Mouse (Mus musculus): ENCODE measurements around the gene Olfr586. TPM values are rescaled to one million over a fixed set of nuclear protein-coding genes. Genes with fewer than 3 reads are reported as not detected.
A peak's percentile ranks its signal among the peaks of the same experiment; 100 is the strongest.

Olfr586 gene
- total and polyA plus RNA-seq, 3 experiments: not detected

DNA sequence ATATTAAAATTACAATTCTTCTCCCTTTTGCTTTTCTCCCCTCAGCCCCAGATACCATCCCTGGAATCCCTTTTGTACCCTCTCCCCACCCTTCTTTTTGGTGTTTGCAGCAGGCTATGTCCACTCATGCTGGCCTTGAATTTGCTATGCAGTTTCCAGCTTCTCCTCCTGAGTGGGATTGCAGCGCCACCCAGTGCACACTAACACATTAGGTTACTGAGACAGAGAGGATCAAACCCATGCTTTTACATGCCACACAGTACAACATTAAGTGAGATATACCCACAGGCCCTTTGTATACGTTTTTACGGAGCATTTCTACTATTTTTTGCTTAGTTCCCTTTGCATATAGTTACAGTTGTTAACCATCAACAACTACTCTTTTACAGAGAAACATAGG is 6.0 kb downstream of the Olfr586 start:
- dilution Hi-C loops (cut with MboI; ENCODE audit: extremely low pct_ligation_motif_present, extremely low pct_unique_long_range_greater_than_20kb, low sequenced_read_pairs): no loop called here
- no peaks in the 10 kb centered on the region for H3K36me3 ChIP-seq (replicated peaks in 1 of 2; ENCODE audit: control insufficient read depth in 1 of 2, insufficient read depth in 1 of 2, low read length in 1 of 2)
- no peaks in the 10 kb centered on the region for H3K9me3 ChIP-seq (replicated peaks; ENCODE audit: low read length)
- H3K4me1 ChIP-seq (ENCODE audit: control insufficient read depth in 1 of 2, insufficient read depth in 2 of 2): no peaks in the 10 kb centered on the region
- H3K4me3 ChIP-seq (replicated peaks in 1 of 3; ENCODE audit: low read depth in 2 of 3, low read length in 2 of 3, poor library complexity in 1 of 3): no peak overlapping the region
- peak; percentile 27 for DNase-seq (ENCODE audit: extremely low read depth)
- no peaks in the 10 kb centered on the region for H3K79me2 ChIP-seq (replicated peaks; ENCODE audit: control insufficient read depth, extremely low read depth, insufficient read depth, poor library complexity, severe bottlenecking)
- no peak overlapping the region for H3K27ac ChIP-seq (ENCODE audit: insufficient read depth, low read depth)
- TF ChIP-seq CHD2 (IDR thresholded peaks at IDR 0.05; ENCODE audit: low read length) (no peak), RAD21 (IDR thresholded peaks at IDR 0.05; ENCODE audit: low read depth, low read length) (peak; percentile 42), SMC3 (IDR thresholded peaks at IDR 0.05; ENCODE audit: low read depth, low read length) (no peak), TBP (conservative IDR thresholded peaks at IDR 0.05; ENCODE audit: low read depth, low read length) (no peak), IRF4 (IDR thresholded peaks at IDR 0.05; ENCODE audit: low read depth, low read length) (no peak), NELFE (IDR thresholded peaks at IDR 0.05; ENCODE audit: low read depth, low read length) (no peak), USF2 (conservative IDR thresholded peaks at IDR 0.05; ENCODE audit: low read depth, low read length) (no peak), EP300 (IDR thresholded peaks at IDR 0.05; ENCODE audit: low read length) (no peak), E2F4 (IDR thresholded peaks at IDR 0.05; ENCODE audit: insufficient replicate concordance, low read depth, low read length) (no peak), POLR2AphosphoS2 (IDR thresholded peaks at IDR 0.05; ENCODE audit: low read depth, low read length) (no peak), CHD1 (IDR thresholded peaks at IDR 0.05; ENCODE audit: low read depth, low read length) (no peak), CTCF (conservative IDR thresholded peaks at IDR 0.05 in 1 of 2, IDR thresholded peaks at IDR 0.05 in 1 of 2; ENCODE audit: low read depth in 2 of 2, low read length in 2 of 2) (peak in 1 of 2 experiments; percentile 35; a peak in 2 of 4 replicates)
- in situ Hi-C loops (cut with MboI; ENCODE audit: low pct_ligation_motif_present, low pct_unique_long_range_greater_than_20kb, low sequenced_read_pairs): no loop called here
- H3K4me2 ChIP-seq (ENCODE audit: insufficient read depth, low read depth, poor library complexity, severe bottlenecking): no peak overlapping the region
- H3K27me3 ChIP-seq (replicated peaks): no peaks in the 10 kb centered on the region
- no peak overlapping the region for H3K9ac ChIP-seq (ENCODE audit: insufficient read depth, low read depth)

DNA sequence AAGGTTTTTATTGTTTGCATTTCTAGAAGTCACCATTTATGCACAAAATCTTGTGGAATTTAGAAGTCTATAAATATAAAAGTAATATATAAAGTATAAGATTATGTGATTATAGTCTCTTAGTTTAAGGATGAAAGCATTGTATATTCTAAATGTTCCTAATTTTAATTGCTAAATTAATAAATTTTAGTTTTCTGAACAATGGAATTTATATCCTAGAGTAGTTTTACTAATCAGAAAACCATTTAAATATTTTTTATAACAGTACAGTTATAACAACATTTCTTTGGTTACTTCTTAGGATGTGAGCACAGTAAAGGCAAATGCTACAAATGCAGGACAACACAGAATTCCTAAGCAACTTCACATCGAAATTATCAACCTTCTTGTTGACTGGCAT is 28.0 kb downstream of the Olfr586 start, which contains the start of gene Olfr585:
Olfr585 (plus strand) TSS at position 301 of the 400 bp plus-strand sequence.
- no peak for DNase-seq (ENCODE audit: extremely low read depth)
- Histone ChIP-seq H3K9ac (ENCODE audit: insufficient read depth, low read depth) (no peak within 1 kb of the TSS), H3K9me3 (replicated peaks; ENCODE audit: low read length) (no peaks in the 10 kb centered on the region), H3K4me1 (ENCODE audit: control insufficient read depth in 1 of 2, insufficient read depth in 2 of 2) (no peaks in the 10 kb centered on the region), H3K27ac (ENCODE audit: insufficient read depth, low read depth) (no peak within 1 kb of the TSS), H3K36me3 (replicated peaks in 1 of 2; ENCODE audit: control insufficient read depth in 1 of 2, insufficient read depth in 1 of 2, low read length in 1 of 2) (no peaks in the 10 kb centered on the region), H3K27me3 (replicated peaks) (no peaks in the 10 kb centered on the region), H3K4me2 (ENCODE audit: insufficient read depth, low read depth, poor library complexity, severe bottlenecking) (no peak within 1 kb of the TSS), H3K79me2 (replicated peaks; ENCODE audit: control insufficient read depth, extremely low read depth, insufficient read depth, poor library complexity, severe bottlenecking) (no peaks in the 10 kb centered on the region), H3K4me3 (replicated peaks in 1 of 3; ENCODE audit: low read depth in 2 of 3, low read length in 2 of 3, poor library complexity in 1 of 3) (no peak within 1 kb of the TSS)
- dilution Hi-C loops (cut with MboI; ENCODE audit: extremely low pct_ligation_motif_present, extremely low pct_unique_long_range_greater_than_20kb, low sequenced_read_pairs): no loop called here
- no peak for TF ChIP-seq KAT2A (IDR thresholded peaks at IDR 0.05; ENCODE audit: insufficient replicate concordance, low read length)
- in situ Hi-C loops (cut with MboI; ENCODE audit: low pct_ligation_motif_present, low pct_unique_long_range_greater_than_20kb, low sequenced_read_pairs): no loop called here

DNA sequence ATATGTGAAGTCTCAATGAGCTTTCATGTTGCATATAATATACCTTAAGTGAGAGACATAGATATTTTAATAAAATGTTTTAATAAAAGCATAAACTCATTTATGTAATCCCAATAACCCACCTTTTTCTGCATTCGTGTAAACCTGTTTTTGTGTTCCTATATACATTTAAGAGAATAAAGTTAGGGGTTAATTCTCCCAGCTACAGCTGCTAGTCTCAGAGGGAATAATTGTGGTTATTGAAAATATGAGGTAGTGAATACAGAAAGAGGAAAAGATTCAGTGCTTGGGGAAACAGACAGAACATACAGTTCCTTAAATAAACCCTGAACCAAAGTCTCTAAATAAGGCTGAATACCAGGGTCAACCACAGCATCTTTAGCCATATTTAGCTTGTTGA is 43.9 kb downstream of the Olfr586 start, which contains the start of gene Olfr584:
Olfr584 (plus strand) TSS at position 301 of the 400 bp plus-strand sequence.
- Histone ChIP-seq H3K4me1 (ENCODE audit: control insufficient read depth in 1 of 2, insufficient read depth in 2 of 2) (no peaks in the 10 kb centered on the region), H3K4me2 (ENCODE audit: insufficient read depth, low read depth, poor library complexity, severe bottlenecking) (no peak within 1 kb of the TSS), H3K27me3 (replicated peaks) (no peaks in the 10 kb centered on the region), H3K27ac (ENCODE audit: insufficient read depth, low read depth) (no peak within 1 kb of the TSS), H3K79me2 (replicated peaks; ENCODE audit: control insufficient read depth, extremely low read depth, insufficient read depth, poor library complexity, severe bottlenecking) (no peaks in the 10 kb centered on the region), H3K4me3 (replicated peaks in 1 of 3; ENCODE audit: low read depth in 2 of 3, low read length in 2 of 3, poor library complexity in 1 of 3) (no peak within 1 kb of the TSS), H3K36me3 (replicated peaks in 1 of 2; ENCODE audit: control insufficient read depth in 1 of 2, insufficient read depth in 1 of 2, low read length in 1 of 2) (no peaks in the 10 kb centered on the region), H3K9ac (ENCODE audit: insufficient read depth, low read depth) (no peak within 1 kb of the TSS), H3K9me3 (replicated peaks; ENCODE audit: low read length) (no peaks in the 10 kb centered on the region)
- in situ Hi-C loops (cut with MboI; ENCODE audit: low pct_ligation_motif_present, low pct_unique_long_range_greater_than_20kb, low sequenced_read_pairs) (no loop called here), dilution Hi-C loops (cut with MboI; ENCODE audit: extremely low pct_ligation_motif_present, extremely low pct_unique_long_range_greater_than_20kb, low sequenced_read_pairs) (no loop called here)
- TF ChIP-seq CHD2 (IDR thresholded peaks at IDR 0.05; ENCODE audit: low read length) (no peak), ZC3H11A (IDR thresholded peaks at IDR 0.05; ENCODE audit: low read depth, low read length) (no peak), EP300 (IDR thresholded peaks at IDR 0.05; ENCODE audit: low read length) (no peak), UBTF (IDR thresholded peaks at IDR 0.05; ENCODE audit: low read depth, low read length) (no peak), ELF1 (IDR thresholded peaks at IDR 0.05; ENCODE audit: low read depth, low read length) (no peak)
- DNase-seq (ENCODE audit: extremely low read depth): no peak

Other genes with a start within 250 kb of the Olfr586 start
Only the 20 nearest of the 28 such genes appear.
- gene Olfr573-ps1, start 183.1 kb downstream of the Olfr586 start, total RNA-seq (2012; rRNA removed): not detected in 2 replicates
- gene Olfr573-ps1, start 183.1 kb downstream of the Olfr586 start, total RNA-seq (2014; rRNA removed): not detected in 2 replicates
- gene Olfr573-ps1, start 183.1 kb downstream of the Olfr586 start, polyA plus RNA-seq (2012; ENCODE audit: insufficient read length, low read depth): not detected in 2 replicates
- not detected in 2 replicates for gene Olfr574, start 177.2 kb downstream of the Olfr586 start, total RNA-seq (2012; rRNA removed)
- not detected in 2 replicates for gene Olfr574, start 177.2 kb downstream of the Olfr586 start, total RNA-seq (2014; rRNA removed)
- not detected in 2 replicates for gene Olfr574, start 177.2 kb downstream of the Olfr586 start, polyA plus RNA-seq (2012; ENCODE audit: insufficient read length, low read depth)
- gene Olfr575, start 166.9 kb downstream of the Olfr586 start, total RNA-seq (2012; rRNA removed): not detected in 2 replicates
- gene Olfr575, start 166.9 kb downstream of the Olfr586 start, total RNA-seq (2014; rRNA removed): not detected in 2 replicates
- gene Olfr575, start 166.9 kb downstream of the Olfr586 start, polyA plus RNA-seq (2012; ENCODE audit: insufficient read length, low read depth): not detected in 2 replicates
- gene Olfr576, start 163.0 kb downstream of the Olfr586 start, total RNA-seq (2012; rRNA removed): not detected in 2 replicates
- not detected in 2 replicates for gene Olfr576, start 163.0 kb downstream of the Olfr586 start, total RNA-seq (2014; rRNA removed)
- gene Olfr576, start 163.0 kb downstream of the Olfr586 start, polyA plus RNA-seq (2012; ENCODE audit: insufficient read length, low read depth): not detected in 2 replicates
- gene Olfr577, start 149.7 kb downstream of the Olfr586 start, total RNA-seq (2012; rRNA removed): not detected in 2 replicates
- not detected in 2 replicates for gene Olfr577, start 149.7 kb downstream of the Olfr586 start, total RNA-seq (2014; rRNA removed)
- not detected in 2 replicates for gene Olfr577, start 149.7 kb downstream of the Olfr586 start, polyA plus RNA-seq (2012; ENCODE audit: insufficient read length, low read depth)
- gene Olfr578, start 136.3 kb downstream of the Olfr586 start, total RNA-seq (2012; rRNA removed): not detected in 2 replicates
- not detected in 2 replicates for gene Olfr578, start 136.3 kb downstream of the Olfr586 start, total RNA-seq (2014; rRNA removed)
- gene Olfr578, start 136.3 kb downstream of the Olfr586 start, polyA plus RNA-seq (2012; ENCODE audit: insufficient read length, low read depth): not detected in 2 replicates
- gene Olfr582, start 87.6 kb downstream of the Olfr586 start, total RNA-seq (2012; rRNA removed): not detected in 2 replicates
- not detected in 2 replicates for gene Olfr582, start 87.6 kb downstream of the Olfr586 start, total RNA-seq (2014; rRNA removed)
- not detected in 2 replicates for gene Olfr582, start 87.6 kb downstream of the Olfr586 start, polyA plus RNA-seq (2012; ENCODE audit: insufficient read length, low read depth)
- gene Olfr583, start 74.3 kb downstream of the Olfr586 start, total RNA-seq (2012; rRNA removed): not detected in 2 replicates
- not detected in 2 replicates for gene Olfr583, start 74.3 kb downstream of the Olfr586 start, total RNA-seq (2014; rRNA removed)
- not detected in 2 replicates for gene Olfr583, start 74.3 kb downstream of the Olfr586 start, polyA plus RNA-seq (2012; ENCODE audit: insufficient read length, low read depth)
- not detected in 2 replicates for gene Olfr584, start 43.8 kb downstream of the Olfr586 start, total RNA-seq (2012; rRNA removed)
- gene Olfr584, start 43.8 kb downstream of the Olfr586 start, total RNA-seq (2014; rRNA removed): not detected in 2 replicates
- not detected in 2 replicates for gene Olfr584, start 43.8 kb downstream of the Olfr586 start, polyA plus RNA-seq (2012; ENCODE audit: insufficient read length, low read depth)
- gene Olfr585, start 27.9 kb downstream of the Olfr586 start, total RNA-seq (2012; rRNA removed): not detected in 2 replicates
- not detected in 2 replicates for gene Olfr585, start 27.9 kb downstream of the Olfr586 start, total RNA-seq (2014; rRNA removed)
- not detected in 2 replicates for gene Olfr585, start 27.9 kb downstream of the Olfr586 start, polyA plus RNA-seq (2012; ENCODE audit: insufficient read length, low read depth)
- not detected in 2 replicates for gene Olfr588-ps1, start 15.2 kb upstream of the Olfr586 start, total RNA-seq (2012; rRNA removed)
- not detected in 2 replicates for gene Olfr588-ps1, start 15.2 kb upstream of the Olfr586 start, total RNA-seq (2014; rRNA removed)
- gene Olfr588-ps1, start 15.2 kb upstream of the Olfr586 start, polyA plus RNA-seq (2012; ENCODE audit: insufficient read length, low read depth): not detected in 2 replicates
- not detected in 2 replicates for gene Olfr589, start 30.7 kb upstream of the Olfr586 start, total RNA-seq (2012; rRNA removed)
- gene Olfr589, start 30.7 kb upstream of the Olfr586 start, total RNA-seq (2014; rRNA removed): not detected in 2 replicates
- not detected in 2 replicates for gene Olfr589, start 30.7 kb upstream of the Olfr586 start, polyA plus RNA-seq (2012; ENCODE audit: insufficient read length, low read depth)
- gene Olfr591, start 52.7 kb upstream of the Olfr586 start, total RNA-seq (2012; rRNA removed): not detected in 2 replicates
- not detected in 2 replicates for gene Olfr591, start 52.7 kb upstream of the Olfr586 start, total RNA-seq (2014; rRNA removed)
- gene Olfr591, start 52.7 kb upstream of the Olfr586 start, polyA plus RNA-seq (2012; ENCODE audit: insufficient read length, low read depth): not detected in 2 replicates
- not detected in 2 replicates for gene Olfr592, start 59.2 kb upstream of the Olfr586 start, total RNA-seq (2012; rRNA removed)
- not detected in 2 replicates for gene Olfr592, start 59.2 kb upstream of the Olfr586 start, total RNA-seq (2014; rRNA removed)
- gene Olfr592, start 59.2 kb upstream of the Olfr586 start, polyA plus RNA-seq (2012; ENCODE audit: insufficient read length, low read depth): not detected in 2 replicates
- gene Olfr593, start 86.2 kb upstream of the Olfr586 start, total RNA-seq (2012; rRNA removed): not detected in 2 replicates
- not detected in 2 replicates for gene Olfr593, start 86.2 kb upstream of the Olfr586 start, total RNA-seq (2014; rRNA removed)
- gene Olfr593, start 86.2 kb upstream of the Olfr586 start, polyA plus RNA-seq (2012; ENCODE audit: insufficient read length, low read depth): not detected in 2 replicates
- gene Olfr594, start 91.4 kb upstream of the Olfr586 start, total RNA-seq (2012; rRNA removed): not detected in 2 replicates
- gene Olfr594, start 91.4 kb upstream of the Olfr586 start, total RNA-seq (2014; rRNA removed): not detected in 2 replicates
- gene Olfr594, start 91.4 kb upstream of the Olfr586 start, polyA plus RNA-seq (2012; ENCODE audit: insufficient read length, low read depth): not detected in 2 replicates
- gene Usp17ld, start 126.9 kb upstream of the Olfr586 start, total RNA-seq (2012; rRNA removed): not detected in 2 replicates
- not detected in 2 replicates for gene Usp17ld, start 126.9 kb upstream of the Olfr586 start, total RNA-seq (2014; rRNA removed)
- not detected in 2 replicates for gene Usp17ld, start 126.9 kb upstream of the Olfr586 start, polyA plus RNA-seq (2012; ENCODE audit: insufficient read length, low read depth)
- gene Olfr596, start 180.0 kb upstream of the Olfr586 start, total RNA-seq (2012; rRNA removed): not detected in 2 replicates
- not detected in 2 replicates for gene Olfr596, start 180.0 kb upstream of the Olfr586 start, total RNA-seq (2014; rRNA removed)
- not detected in 2 replicates for gene Olfr596, start 180.0 kb upstream of the Olfr586 start, polyA plus RNA-seq (2012; ENCODE audit: insufficient read length, low read depth)
- gene Olfr597, start 190.7 kb upstream of the Olfr586 start, total RNA-seq (2012; rRNA removed): not detected in 2 replicates
- not detected in 2 replicates for gene Olfr597, start 190.7 kb upstream of the Olfr586 start, total RNA-seq (2014; rRNA removed)
- gene Olfr597, start 190.7 kb upstream of the Olfr586 start, polyA plus RNA-seq (2012; ENCODE audit: insufficient read length, low read depth): not detected in 2 replicates
- not detected in 2 replicates for gene Olfr598, start 197.9 kb upstream of the Olfr586 start, total RNA-seq (2012; rRNA removed)
- gene Olfr598, start 197.9 kb upstream of the Olfr586 start, total RNA-seq (2014; rRNA removed): not detected in 2 replicates
- gene Olfr598, start 197.9 kb upstream of the Olfr586 start, polyA plus RNA-seq (2012; ENCODE audit: insufficient read length, low read depth): not detected in 2 replicates